Mouse (Mus musculus): ENCODE data around the gene Txnrd3. TPM values are rescaled to one million over a fixed set of nuclear protein-coding genes. Genes with fewer than 3 reads are reported as not detected.
A peak's percentile ranks its signal among the peaks of the same experiment; 100 is the strongest.

Txnrd3 gene
- polyA plus RNA-seq, 1 experiment from 2014 or later, result 9.2 TPM

DNA sequence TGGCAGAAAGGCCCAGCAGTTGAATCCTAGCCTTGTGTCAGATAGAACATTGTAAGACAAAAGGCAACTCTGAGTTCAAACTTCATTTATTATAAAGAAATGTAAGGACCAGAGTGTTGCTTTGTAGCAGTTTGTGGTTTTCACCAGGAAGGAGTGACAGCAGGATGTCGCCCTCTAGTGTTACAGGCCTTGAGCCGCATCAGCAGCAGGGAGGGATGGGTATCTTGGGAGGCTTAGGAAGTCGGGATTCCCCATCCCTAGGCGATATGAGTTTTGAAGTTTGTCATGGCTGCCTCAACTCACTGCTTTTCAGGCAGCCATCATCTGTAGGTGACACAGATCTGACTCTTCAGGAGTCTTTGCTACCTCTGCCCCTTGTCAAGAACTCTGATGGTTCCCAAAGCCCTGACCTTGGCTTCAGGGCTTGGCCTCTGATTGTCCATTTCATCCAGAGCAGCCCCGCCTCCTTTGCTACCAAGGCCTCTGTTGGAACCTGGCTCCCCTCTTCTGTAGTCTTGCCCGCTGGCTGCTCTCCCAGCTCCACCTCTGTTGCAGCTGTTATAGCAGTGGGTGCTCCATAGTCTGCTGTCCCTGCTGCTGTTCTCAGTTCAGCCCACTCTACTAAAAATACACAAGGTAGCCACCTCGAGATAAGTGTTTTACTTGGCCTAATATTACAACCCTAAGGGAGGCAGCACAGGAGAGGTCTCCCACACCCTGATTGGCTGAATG, 16.1 kb downstream of the Txnrd3 start:
- 34% methylated on average over 7 of the region's 7 CpGs for WGBS
- Histone ChIP-seq H3K27me3 (replicated peaks; ENCODE audit: low read depth, poor library complexity, severe bottlenecking) (no peaks in the 10 kb centered on the region), H3K36me3 (replicated peaks) (peaks cover 12% of the 10 kb centered on the region), H3K9me3 (0 out of 2 replicates have a peak, but pooled peaks cover 2% of the 10 kb centered on the region), H3K4me1 (no peaks in the 10 kb centered on the region), H3K4me3 (no peak overlapping the region), H3K27ac (replicated peaks) (no peak overlapping the region)
- peak; percentile 23 for DNase-seq (ENCODE audit: low spot score)

- no peak for DNase-seq (ENCODE audit: low spot score)
- H3K27ac ChIP-seq (replicated peaks), result no peak overlapping the region
- H3K9me3 ChIP-seq, result 0 out of 2 replicates have a peak, but pooled peaks cover 2% of the 10 kb centered on the region
- H3K27me3 ChIP-seq (replicated peaks; ENCODE audit: low read depth, poor library complexity, severe bottlenecking), result no peaks in the 10 kb centered on the region
- WGBS, result 73% methylated on average over 1 of the region's 1 CpGs
- H3K4me3 ChIP-seq, result no peak overlapping the region
- H3K4me1 ChIP-seq, result no peaks in the 10 kb centered on the region
- H3K36me3 ChIP-seq (replicated peaks), result peaks cover 12% of the 10 kb centered on the region
Measured at GRCm38 (mm10) chr6:89660490-89660889, 16.7 kb downstream of the Txnrd3 start.

DNA sequence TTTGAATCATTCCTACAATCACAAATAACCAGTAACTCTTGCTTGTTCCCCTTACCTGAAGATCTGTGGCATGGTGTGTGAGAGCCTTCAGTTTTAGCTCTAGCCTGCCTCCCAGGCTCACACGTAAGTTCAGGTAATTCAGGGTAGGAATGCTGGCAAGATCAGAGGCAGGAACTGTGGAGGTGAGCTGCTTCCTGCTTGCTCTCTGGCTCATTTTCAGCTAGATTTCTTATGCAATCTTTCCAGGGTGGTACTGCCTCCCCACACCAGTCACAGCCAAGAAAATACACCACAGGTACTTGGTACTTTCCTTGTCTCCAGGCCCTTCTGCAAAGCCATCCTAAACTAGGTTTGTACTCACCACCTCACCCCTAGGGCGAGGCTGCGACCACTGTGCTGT, 18.7 kb downstream of the Txnrd3 start:
- no peak overlapping the region for H3K27ac ChIP-seq (replicated peaks)
- no peaks in the 10 kb centered on the region for H3K4me1 ChIP-seq
- H3K27me3 ChIP-seq (replicated peaks; ENCODE audit: low read depth, poor library complexity, severe bottlenecking), result no peaks in the 10 kb centered on the region
- H3K36me3 ChIP-seq (replicated peaks), result peaks cover 12% of the 10 kb centered on the region
- 0 out of 2 replicates have a peak, but pooled peaks cover 2% of the 10 kb centered on the region for H3K9me3 ChIP-seq
- WGBS, result 86% methylated on average over 3 of the region's 3 CpGs
- no peak for DNase-seq (ENCODE audit: low spot score)
- H3K4me3 ChIP-seq, result no peak overlapping the region

DNA sequence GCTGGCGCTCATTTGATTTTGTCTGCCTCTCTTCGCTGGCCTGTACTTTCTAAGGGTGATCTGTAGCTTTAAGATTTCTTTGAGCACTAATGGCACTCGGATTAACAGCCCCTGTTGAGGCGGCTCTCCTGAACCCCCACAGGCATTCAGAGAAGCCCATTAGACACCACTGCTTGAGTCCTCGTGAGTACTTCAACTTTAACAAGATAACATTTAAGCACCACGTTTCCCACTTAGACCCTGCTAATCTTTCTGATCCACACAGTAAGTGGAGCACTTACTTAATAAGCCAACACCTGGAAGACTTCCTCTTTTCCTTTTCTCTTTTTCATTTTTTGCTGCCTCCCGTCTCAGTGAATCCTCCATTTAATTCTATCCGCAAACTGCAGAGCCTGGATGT, 21.4 kb downstream of the Txnrd3 start:
- no peaks in the 10 kb centered on the region for H3K4me1 ChIP-seq
- WGBS, result 52% methylated on average over 8 of the region's 8 CpGs

DNA sequence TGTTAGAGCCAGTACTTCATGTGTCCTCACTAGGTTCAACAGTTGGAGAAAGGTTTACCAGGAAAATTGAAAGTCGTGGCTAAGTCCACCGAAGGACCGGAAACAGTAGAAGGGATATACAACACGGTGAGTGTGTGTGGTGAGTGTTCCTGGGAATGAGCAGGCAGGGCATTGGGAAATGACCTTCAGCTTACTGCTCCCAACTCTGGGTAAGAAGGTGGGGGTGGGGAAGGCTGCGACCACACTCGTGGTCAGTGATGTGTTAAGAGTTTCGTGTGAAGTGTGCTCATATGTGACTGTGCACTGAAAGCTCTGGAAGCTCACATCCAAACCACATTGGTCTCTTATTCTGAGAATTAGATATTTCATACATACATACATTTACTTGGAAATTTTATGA, 21.9 kb downstream of the Txnrd3 start:
- 0 out of 2 replicates have a peak, but pooled peaks cover 2% of the 10 kb centered on the region for H3K9me3 ChIP-seq
- no peaks in the 10 kb centered on the region for H3K4me1 ChIP-seq
- peaks cover 12% of the 10 kb centered on the region for H3K36me3 ChIP-seq (replicated peaks)
- no peak overlapping the region for H3K4me3 ChIP-seq
- H3K27me3 ChIP-seq (replicated peaks; ENCODE audit: low read depth, poor library complexity, severe bottlenecking), result no peaks in the 10 kb centered on the region
- 81% methylated on average over 7 of the region's 7 CpGs for WGBS
- no peak overlapping the region for H3K27ac ChIP-seq (replicated peaks)
- no peak for DNase-seq (ENCODE audit: low spot score)

More for the DNA sequence above, 21.4 kb downstream of the Txnrd3 start:
- DNase-seq (ENCODE audit: low spot score), result no peak
- Histone ChIP-seq H3K27me3 (replicated peaks; ENCODE audit: low read depth, poor library complexity, severe bottlenecking) (no peaks in the 10 kb centered on the region), H3K4me3 (no peak overlapping the region), H3K9me3 (0 out of 2 replicates have a peak, but pooled peaks cover 2% of the 10 kb centered on the region), H3K27ac (replicated peaks) (no peak overlapping the region), H3K36me3 (replicated peaks) (peaks cover 12% of the 10 kb centered on the region)

DNA sequence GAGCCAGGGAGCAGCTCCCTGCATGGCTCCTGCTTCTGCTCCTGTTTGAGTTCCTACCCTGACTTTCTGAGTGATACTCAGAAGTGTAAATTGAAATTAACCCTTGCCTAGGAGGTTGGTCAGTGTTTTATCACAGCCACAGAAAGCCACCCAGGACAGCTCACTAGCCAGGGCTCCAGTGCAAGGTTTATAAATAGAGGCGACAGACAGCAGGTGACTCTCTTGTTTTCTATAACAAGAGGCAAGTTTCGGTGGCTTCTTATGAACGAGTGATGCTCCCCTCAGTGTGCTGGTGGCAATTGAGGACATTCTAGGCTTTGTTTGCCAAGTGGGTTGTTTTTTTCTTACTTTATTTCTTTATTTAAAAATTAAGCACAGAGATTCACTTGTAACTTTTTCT, 23.2 kb downstream of the Txnrd3 start:
- Histone ChIP-seq H3K27me3 (replicated peaks; ENCODE audit: low read depth, poor library complexity, severe bottlenecking) (no peaks in the 10 kb centered on the region), H3K9me3 (0 out of 2 replicates have a peak, but pooled peaks cover 2% of the 10 kb centered on the region), H3K36me3 (replicated peaks) (peaks cover 12% of the 10 kb centered on the region), H3K4me3 (no peak overlapping the region), H3K4me1 (no peaks in the 10 kb centered on the region), H3K27ac (replicated peaks) (no peak overlapping the region)
- no peak for DNase-seq (ENCODE audit: low spot score)
- 87% methylated on average over 3 of the region's 3 CpGs for WGBS

GRCm38 (mm10) chr6:89669556-89669955, 25.8 kb downstream of the Txnrd3 start:
- WGBS, result 88% methylated on average over 6 of the region's 6 CpGs
- H3K4me1 ChIP-seq, result no peaks in the 10 kb centered on the region
- no peak for DNase-seq (ENCODE audit: low spot score)

DNA sequence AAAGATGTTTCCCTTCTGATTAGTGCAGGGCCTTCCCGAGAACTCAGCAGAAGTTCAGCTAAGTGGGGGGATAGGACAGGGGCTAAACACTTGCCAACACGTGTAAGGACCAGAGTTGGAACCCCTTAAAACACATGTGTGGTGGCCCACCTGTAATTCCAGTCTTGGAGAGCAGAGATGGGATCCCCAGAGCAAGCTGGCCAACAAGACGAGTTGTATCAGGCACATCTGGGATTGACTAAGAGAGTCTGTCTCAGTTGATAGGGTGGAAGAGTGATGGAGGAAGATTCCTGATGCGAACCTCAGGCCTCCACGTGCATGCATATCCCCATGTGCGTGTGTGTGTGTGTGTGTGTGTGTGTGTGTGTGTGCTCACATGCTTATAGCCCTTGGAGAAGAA, 27.6 kb downstream of the Txnrd3 start:
- Histone ChIP-seq H3K27me3 (replicated peaks; ENCODE audit: low read depth, poor library complexity, severe bottlenecking) (no peaks in the 10 kb centered on the region), H3K4me1 (no peaks in the 10 kb centered on the region), H3K27ac (replicated peaks) (no peak overlapping the region), H3K4me3 (no peak overlapping the region), H3K36me3 (replicated peaks) (peaks cover 9% of the 10 kb centered on the region), H3K9me3 (no peaks in the 10 kb centered on the region)
- WGBS, result 87% methylated on average over 6 of the region's 6 CpGs
- no peak for DNase-seq (ENCODE audit: low spot score)

More at GRCm38 (mm10) chr6:89669556-89669955, 25.8 kb downstream of the Txnrd3 start:
- Histone ChIP-seq H3K9me3 (no peaks in the 10 kb centered on the region), H3K27me3 (replicated peaks; ENCODE audit: low read depth, poor library complexity, severe bottlenecking) (no peaks in the 10 kb centered on the region), H3K27ac (replicated peaks) (no peak overlapping the region), H3K4me3 (no peak overlapping the region), H3K36me3 (replicated peaks) (0 out of 2 replicates have a peak, but pooled peaks cover 3% of the 10 kb centered on the region)

DNA sequence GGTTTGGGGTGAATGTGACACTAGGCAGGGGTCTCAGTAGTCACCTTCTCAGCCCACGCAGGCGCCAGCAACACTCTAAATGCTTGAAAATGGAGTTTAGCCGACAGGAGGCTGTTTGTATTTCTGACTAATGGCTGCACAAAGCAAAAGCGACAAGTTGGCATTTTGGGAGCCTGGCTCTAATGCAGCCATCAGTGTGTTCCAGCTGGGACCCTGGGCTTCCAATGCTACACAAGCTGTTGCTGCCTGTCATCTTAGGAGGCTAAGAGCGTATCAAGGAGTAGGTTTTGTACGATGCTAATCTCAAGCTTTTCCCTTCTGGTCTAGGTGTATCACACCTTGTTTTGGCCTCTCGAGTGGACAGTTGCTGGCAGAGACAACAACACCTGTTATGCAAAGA, 28.9 kb downstream of the Txnrd3 start:
- H3K27ac ChIP-seq (replicated peaks), result no peak overlapping the region
- H3K9me3 ChIP-seq, result no peaks in the 10 kb centered on the region
- no peaks in the 10 kb centered on the region for H3K4me1 ChIP-seq
- H3K36me3 ChIP-seq (replicated peaks), result peaks cover 9% of the 10 kb centered on the region
- no peaks in the 10 kb centered on the region for H3K27me3 ChIP-seq (replicated peaks; ENCODE audit: low read depth, poor library complexity, severe bottlenecking)
- WGBS, result 88% methylated on average over 7 of the region's 7 CpGs
- no peak overlapping the region for H3K4me3 ChIP-seq
- no peak for DNase-seq (ENCODE audit: low spot score)

DNA sequence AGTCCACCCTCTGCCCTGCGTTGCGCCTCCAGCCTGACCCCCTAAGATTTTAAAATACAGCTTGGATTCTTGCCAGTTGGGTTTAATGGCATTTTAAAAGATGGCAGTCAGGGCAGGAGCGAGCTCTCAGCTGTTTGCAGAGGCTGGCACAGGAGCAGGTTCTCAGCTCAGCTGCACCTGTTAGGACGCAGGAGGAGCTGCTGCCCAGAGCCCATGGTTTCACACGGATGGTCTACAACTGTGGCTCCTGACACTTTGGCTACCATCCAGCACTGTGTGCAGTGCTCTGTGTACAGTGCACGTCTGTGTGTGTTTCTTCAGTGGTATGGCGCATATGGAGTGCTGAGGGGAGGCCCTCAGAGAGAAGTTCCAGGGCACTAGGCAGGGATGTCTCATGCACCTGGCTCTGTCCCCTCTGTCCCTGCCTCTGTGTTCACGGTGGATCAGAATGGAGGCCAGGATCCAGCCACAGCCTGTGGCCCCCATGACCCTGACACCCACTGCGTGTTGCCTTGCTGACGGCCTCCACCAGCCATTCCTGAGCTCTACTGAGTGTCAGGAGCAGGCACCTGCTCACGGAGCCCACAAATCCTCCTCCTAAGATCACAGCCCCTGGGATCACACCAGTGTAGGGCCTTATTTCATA, 29.5 kb downstream of the Txnrd3 start:
- no peak for DNase-seq (ENCODE audit: low spot score)
- whole genome bisulfite sequencing, result 93% methylated on average over 11 of the region's 11 CpGs
- no peak overlapping the region for H3K4me3 ChIP-seq

DNA sequence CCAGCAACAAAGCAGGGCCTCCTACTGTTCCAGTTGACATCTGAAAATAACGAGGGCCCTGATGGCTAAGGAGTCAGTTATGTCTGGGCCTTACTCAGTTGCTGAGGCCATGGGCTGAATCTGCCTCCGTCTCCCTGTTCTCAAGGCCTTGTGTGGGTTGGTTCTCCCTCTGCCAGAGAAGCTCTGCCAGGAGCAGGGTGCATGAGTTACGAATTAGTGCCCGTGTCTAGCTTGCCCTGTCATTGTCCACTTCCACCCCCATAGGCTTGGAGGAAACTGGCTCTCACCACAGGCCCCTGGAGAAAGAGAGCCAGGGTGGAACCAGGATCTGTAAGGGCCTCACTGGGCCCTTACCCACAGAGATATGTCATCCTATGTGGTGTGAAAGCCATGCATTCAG, 34.7 kb downstream of the Txnrd3 start:
- WGBS, result 69% methylated on average over 4 of the region's 4 CpGs
- no peak for DNase-seq (ENCODE audit: low spot score)
- Histone ChIP-seq H3K4me1 (no peaks in the 10 kb centered on the region), H3K27me3 (replicated peaks; ENCODE audit: low read depth, poor library complexity, severe bottlenecking) (no peaks in the 10 kb centered on the region), H3K36me3 (replicated peaks) (peaks cover 6% of the 10 kb centered on the region), H3K27ac (replicated peaks) (no peak overlapping the region), H3K9me3 (no peaks in the 10 kb centered on the region), H3K4me3 (no peak overlapping the region)

More for the DNA sequence above, 29.5 kb downstream of the Txnrd3 start:
- H3K27ac ChIP-seq (replicated peaks), result no peak overlapping the region
- H3K27me3 ChIP-seq (replicated peaks; ENCODE audit: low read depth, poor library complexity, severe bottlenecking), result no peaks in the 10 kb centered on the region
- H3K36me3 ChIP-seq (replicated peaks), result peaks cover 9% of the 10 kb centered on the region
- no peaks in the 10 kb centered on the region for H3K4me1 ChIP-seq
- no peaks in the 10 kb centered on the region for H3K9me3 ChIP-seq

GRCm38 (mm10) chr6:89679291-89679835, 35.6 kb downstream of the Txnrd3 start:
- Histone ChIP-seq H3K4me3 (no peak overlapping the region), H3K36me3 (replicated peaks) (peaks cover 6% of the 10 kb centered on the region), H3K27me3 (replicated peaks; ENCODE audit: low read depth, poor library complexity, severe bottlenecking) (no peaks in the 10 kb centered on the region), H3K4me1 (no peaks in the 10 kb centered on the region), H3K27ac (replicated peaks) (no peak overlapping the region), H3K9me3 (no peaks in the 10 kb centered on the region)
- 23% methylated on average over 10 of the region's 10 CpGs for WGBS
- DNase-seq (ENCODE audit: low spot score), result peak; percentile 78

DNA sequence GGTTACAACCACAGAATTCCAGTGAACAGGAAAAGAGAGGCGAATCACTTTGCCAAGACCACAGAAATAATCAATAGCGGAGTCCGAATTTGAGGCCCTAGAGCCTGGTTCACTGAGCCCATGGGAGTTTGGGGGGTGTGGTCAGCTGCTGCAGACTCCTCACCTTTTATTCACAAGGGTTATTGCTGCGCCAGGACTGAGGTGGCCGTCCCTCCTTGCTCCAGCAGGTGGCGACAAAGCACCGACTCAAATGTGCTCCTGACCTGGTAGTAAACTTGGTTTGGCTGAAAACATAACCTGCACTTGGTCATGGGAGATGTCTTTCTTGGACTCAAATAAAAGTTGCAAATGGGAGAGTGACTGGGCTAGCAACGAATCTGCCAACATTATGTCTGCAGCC, 36.4 kb downstream of the Txnrd3 start:
- H3K4me1 ChIP-seq, result no peaks in the 10 kb centered on the region
- 5% methylated on average over 8 of the region's 8 CpGs for WGBS
- no peaks in the 10 kb centered on the region for H3K27me3 ChIP-seq (replicated peaks; ENCODE audit: low read depth, poor library complexity, severe bottlenecking)
- H3K9me3 ChIP-seq, result no peaks in the 10 kb centered on the region
- peak; percentile 84 for DNase-seq (ENCODE audit: low spot score)
- no peak overlapping the region for H3K27ac ChIP-seq (replicated peaks)
- no peak overlapping the region for H3K4me3 ChIP-seq
- H3K36me3 ChIP-seq (replicated peaks), result peaks cover 6% of the 10 kb centered on the region
